Mouse (Mus musculus) liver, postnatal 0 days (tissue): ENCODE results near the gene Bmp8a. TPM values are rescaled to one million over a fixed set of nuclear protein-coding genes. Genes with fewer than 3 reads are reported as not detected.
"Not testable (repeated sequence)": the region's sequence is repeated elsewhere in the genome, so short reads cannot be mapped to it uniquely, and the experiment has no call there.

ENCODE experiments used
- ATAC-seq: fragments of 200-750 bp; cut with Nextera tagmentation; 2 replicates; pipeline ENCODE4 v1.8.0; 2017; ENCODE audit warnings: mild to moderate bottlenecking, moderate library complexity
- DNase-seq: peaks from one replicate; pipeline ENCODE4 v3.0.0-alpha.2; 2016
- H3K27ac ChIP-seq: fragments of 300-500 bp; sonication (generic); 2 replicates; pipeline ENCODE4 v1.5.1; 2014; ENCODE audit warnings: antibody characterized with exemption, moderate library complexity, mild to moderate bottlenecking, low read depth
- H3K27me3 ChIP-seq: fragments of 300-500 bp; sonication (generic); 2 replicates; pipeline ENCODE4 v1.6.1; 2014; ENCODE audit warnings: low read length, control low read depth, mixed read lengths; ENCODE audit not compliant: insufficient read depth
- H3K36me3 ChIP-seq: fragments of 300-500 bp; sonication (generic); replicated peaks from 2 replicates; pipeline ENCODE4 v1.6.1; 2014; ENCODE audit warnings: mild to moderate bottlenecking, control low read depth, low read length, moderate library complexity, mixed read lengths; ENCODE audit not compliant: insufficient read depth
- H3K4me1 ChIP-seq: fragments of 300-500 bp; sonication (generic); 2 replicates; pipeline ENCODE4 v1.6.1; 2014; ENCODE audit warnings: antibody characterized with exemption, mild to moderate bottlenecking, control low read depth; ENCODE audit not compliant: insufficient read depth
- H3K4me2 ChIP-seq: fragments of 300-500 bp; sonication (generic); 2 replicates; pipeline ENCODE4 v1.6.1; 2014; ENCODE audit warnings: low read depth, mild to moderate bottlenecking, low read length, moderate library complexity, mixed read lengths
- H3K4me3 ChIP-seq: fragments of 300-500 bp; sonication (generic); 2 replicates; pipeline ENCODE4 v1.5.1; 2014; ENCODE audit warnings: low read depth, low read length
- H3K9ac ChIP-seq: fragments of 300-500 bp; sonication (generic); replicated peaks from 2 replicates; pipeline ENCODE4 v1.6.1; 2014; ENCODE audit warnings: mild to moderate bottlenecking, moderate library complexity
- H3K9me3 ChIP-seq: fragments of 300-500 bp; sonication (generic); 2 replicates; pipeline ENCODE4 v1.6.1; 2016; ENCODE audit warnings: mild to moderate bottlenecking, control low read depth, low read length, mixed read lengths
- CTCF ChIP-seq: sonication (generic); IDR thresholded peaks from 2 replicates; pipeline ENCODE4 v1.5.1; 2016; ENCODE audit warnings: antibody characterized with exemption, low read depth
- EP300 ChIP-seq: IDR thresholded peaks from 2 replicates; pipeline ENCODE4 v1.6.1; 2016; ENCODE audit warnings: antibody characterized with exemption, low read depth, mild to moderate bottlenecking
- WGBS: fragments of 180-500 bp; shearing (Covaris S2); extraction: QIAGEN DNeasy Blood & Tissue Kit; methylation state at CpG from one replicate; pipeline ENCODE4 v1.1.7; 2014; ENCODE audit not compliant: insufficient replicate concordance; 5-methylcytosine and 5-hydroxymethylcytosine counted together
- polyA plus RNA-seq: library from polyadenylated mRNA; unstranded; fragments of >200 nt; fragmentation: Nextera tagmentation; extraction: Ambion mirVana; gene quantifications from 2 replicates; pipeline ENCODE4 v1.2.1, GENCODE M21; 2015

Gene Bmp8a
- polyA plus RNA-seq, 1 experiment from 2014 or later = 0.21 TPM

- H3K27ac ChIP-seq = no peak within 1 kb of the TSS
- 25% methylated on average over 13 of the region's 13 CpGs for WGBS
- no peaks in the 10 kb centered on the region for H3K36me3 ChIP-seq
- no peaks in the 10 kb centered on the region for H3K4me1 ChIP-seq
- H3K9ac ChIP-seq = no peak within 1 kb of the TSS
- H3K9me3 ChIP-seq = no peaks in the 10 kb centered on the region
- TF ChIP-seq EP300 (no peak), CTCF (no peak)
- peak within 1 kb of the TSS; percentile 40; the same call in 1 of the 2 replicates for H3K4me2 ChIP-seq
- no peak within 1 kb of the TSS for H3K4me3 ChIP-seq
- DNase-seq (no peak), ATAC-seq (no peak)
- H3K27me3 ChIP-seq = peaks cover 5% of the 10 kb centered on the region
These were observed 19.5 kb downstream of the Bmp8a start, which contains the start of gene Oxct2a for GRCm38 (mm10) chr4:123323534-123323933. Gene Oxct2a (minus strand): TSS chr4:123323634.

GRCm38 (mm10) chr4:123322910-123323309, 20.1 kb downstream of the Bmp8a start:
- not testable (repeated sequence) for DNase-seq, H3K9ac ChIP-seq, H3K4me2 ChIP-seq, H3K4me1 ChIP-seq, H3K27ac ChIP-seq, H3K9me3 ChIP-seq, H3K27me3 ChIP-seq, H3K4me3 ChIP-seq, H3K36me3 ChIP-seq
- 0 out of 2 replicates have a peak, but pooled peaks have one; percentile 36 for ATAC-seq
- WGBS = 19% methylated on average over 27 of the region's 38 CpGs

DNA sequence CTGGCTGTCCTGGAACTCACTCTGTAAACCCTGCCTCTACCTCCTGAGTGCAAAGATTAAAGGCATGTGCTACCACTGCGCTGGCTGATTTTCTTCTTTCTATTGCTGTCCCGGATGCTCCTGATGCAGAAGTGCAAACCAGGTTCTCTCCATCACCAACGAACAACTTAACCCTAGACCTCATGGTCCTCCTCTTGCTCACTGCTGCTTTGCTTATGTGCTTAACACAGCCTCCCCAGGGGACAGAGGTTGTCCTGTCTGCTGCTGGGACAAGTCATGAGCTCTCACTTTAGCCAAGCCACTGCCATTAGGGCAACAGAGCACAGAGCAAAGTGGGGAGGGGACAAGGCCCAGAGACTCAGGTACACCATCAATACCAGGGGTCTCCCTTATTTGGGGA, 28.6 kb downstream of the Bmp8a start:
- Histone ChIP-seq H3K4me1 (peaks cover 14% of the 10 kb centered on the region), H3K4me3 (no peak overlapping the region), H3K27me3 (no peaks in the 10 kb centered on the region), H3K27ac (no peak overlapping the region), H3K9ac (no peak overlapping the region), H3K36me3 (no peaks in the 10 kb centered on the region), H3K9me3 (no peaks in the 10 kb centered on the region), H3K4me2 (no peak overlapping the region)
- DNase-seq (no peak), ATAC-seq (no peak)
- 72% methylated on average over 3 of the region's 3 CpGs for WGBS
- TF ChIP-seq EP300 (no peak), CTCF (no peak)

DNA sequence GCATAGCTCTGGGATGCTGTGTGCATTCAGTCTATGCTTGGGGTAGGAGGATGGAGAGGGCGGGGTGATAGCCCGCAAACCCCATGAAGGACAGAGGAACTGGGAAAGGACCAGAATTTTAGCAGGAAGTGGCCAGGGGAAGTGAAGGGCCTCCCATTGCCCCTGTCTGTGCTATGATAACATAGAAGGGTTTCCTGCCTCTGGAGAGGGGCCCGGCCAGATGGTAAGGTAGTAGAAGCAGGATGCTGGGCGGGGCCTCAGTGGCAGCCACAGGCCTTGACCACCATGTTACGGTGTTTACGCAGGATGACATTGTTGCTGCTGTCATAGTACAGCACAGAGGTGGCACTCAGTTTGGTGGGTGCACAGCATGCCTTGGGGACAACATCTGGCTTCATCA, 30.0 kb downstream of the Bmp8a start:
- Histone ChIP-seq H3K27ac (no peak overlapping the region), H3K4me1 (peaks cover 14% of the 10 kb centered on the region), H3K27me3 (no peaks in the 10 kb centered on the region), H3K9me3 (no peaks in the 10 kb centered on the region), H3K36me3 (no peaks in the 10 kb centered on the region), H3K4me3 (no peak overlapping the region), H3K9ac (no peak overlapping the region), H3K4me2 (no peak overlapping the region)
- no peak for TF ChIP-seq CTCF
- no peak for TF ChIP-seq EP300
- peak; percentile 55 for DNase-seq
- ATAC-seq = peak; percentile 74
- WGBS = 39% methylated on average over 6 of the region's 6 CpGs

GRCm38 (mm10) chr4:123311845-123312244, 31.2 kb downstream of the Bmp8a start:
- H3K27me3 ChIP-seq = no peaks in the 10 kb centered on the region
- H3K4me3 ChIP-seq = no peak overlapping the region
- TF ChIP-seq EP300 = no peak
- no peak for TF ChIP-seq CTCF
- peaks cover 14% of the 10 kb centered on the region for H3K4me1 ChIP-seq
- no peak overlapping the region for H3K4me2 ChIP-seq
- H3K36me3 ChIP-seq = no peaks in the 10 kb centered on the region
- no peak overlapping the region for H3K9ac ChIP-seq
- H3K27ac ChIP-seq = no peak overlapping the region
- H3K9me3 ChIP-seq = no peaks in the 10 kb centered on the region
- DNase-seq = no peak
- 77% methylated on average over 7 of the region's 7 CpGs for WGBS
- no peak for ATAC-seq

DNA sequence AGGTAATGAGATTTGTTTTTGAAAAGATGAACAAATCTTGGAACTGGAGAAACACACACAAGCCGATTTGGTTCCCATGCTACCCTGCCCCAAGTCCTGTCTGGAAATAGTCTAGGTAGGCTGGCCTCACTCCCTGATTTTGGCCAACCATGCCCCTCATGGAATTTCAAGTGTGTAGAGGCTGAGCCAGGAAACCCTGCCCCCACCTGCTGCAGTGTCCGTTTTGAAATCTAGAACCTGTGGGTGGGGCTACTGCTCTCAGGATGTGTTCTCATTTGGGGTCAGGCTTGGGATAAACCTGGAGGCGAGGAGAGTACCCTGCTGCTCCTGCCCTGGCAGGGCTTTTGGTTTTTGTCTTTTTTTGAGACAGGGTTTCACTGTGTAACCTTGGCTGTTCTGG, 34.8 kb downstream of the Bmp8a start:
- Histone ChIP-seq H3K4me2 (no peak overlapping the region), H3K9me3 (peaks cover 3% of the 10 kb centered on the region; the same call in 1 of the 2 replicates), H3K4me1 (peaks cover 11% of the 10 kb centered on the region; the same call in 1 of the 2 replicates), H3K27me3 (no peaks in the 10 kb centered on the region), H3K27ac (no peak overlapping the region), H3K36me3 (peaks cover 9% of the 10 kb centered on the region; the same call in 1 of the 2 replicates), H3K4me3 (no peak overlapping the region), H3K9ac (no peak overlapping the region)
- no peak for TF ChIP-seq CTCF
- TF ChIP-seq EP300 = no peak
- 33% methylated on average over 3 of the region's 3 CpGs for WGBS
- DNase-seq = no peak
- no peak for ATAC-seq

GRCm38 (mm10) chr4:123306999-123307398, 36.1 kb downstream of the Bmp8a start:
- TF ChIP-seq CTCF (no peak), EP300 (no peak)
- H3K4me3 ChIP-seq = no peak overlapping the region
- H3K9me3 ChIP-seq = peaks cover 3% of the 10 kb centered on the region; the same call in 1 of the 2 replicates
- ATAC-seq = no peak
- 0 out of 2 replicates have a peak, but pooled peaks cover 3% of the 10 kb centered on the region for H3K4me1 ChIP-seq
- no peak overlapping the region for H3K9ac ChIP-seq
- WGBS = 91% methylated on average over 10 of the region's 10 CpGs
- no peaks in the 10 kb centered on the region for H3K27me3 ChIP-seq
- H3K36me3 ChIP-seq = peaks cover 22% of the 10 kb centered on the region
- H3K27ac ChIP-seq = no peak overlapping the region
- no peak overlapping the region for H3K4me2 ChIP-seq
- DNase-seq = no peak
